Mouse (Mus musculus) adrenal gland, adult 10 weeks (tissue): ENCODE measurements around the gene Naa30. TPM values are rescaled to one million over a fixed set of nuclear protein-coding genes. Genes with fewer than 3 reads are reported as not detected.

ENCODE experiments used
- polyA plus RNA-seq: library from polyadenylated mRNA; stranded (reverse); fragments of 350-450 nt; fragmentation: Illumina TruSeq; extraction: RNeasy Lipid Tissue Mini Kit (QIAGEN cat#74804); gene quantifications from one replicate; pipeline ENCODE4 v1.2.3, GENCODE M21; 2014; ENCODE audit warnings: low read depth, low replicate concordance

Gene Naa30
- polyA plus RNA-seq = 142 TPM

GRCm38 (mm10) chr14:49171867-49172581 is at the start of gene Naa30:
Naa30 (plus strand) TSS chr14:49172226.

Other genes with a start within 250 kb of the Naa30 start
- gene Ap5m1, start 106.1 kb upstream of the Naa30 start, polyA plus RNA-seq = 66.1 TPM
- 154 TPM for gene Exoc5, start 105.6 kb upstream of the Naa30 start, polyA plus RNA-seq
- gene ccdc198, start 73.2 kb downstream of the Naa30 start, polyA plus RNA-seq = not detected